Mouse (Mus musculus) ES-E14 (cell line): ENCODE data around the gene Arhgef10l. TPM values are rescaled to one million over a fixed set of nuclear protein-coding genes. Genes with fewer than 3 reads are reported as not detected.
A peak's percentile ranks its signal among the peaks of the same experiment; 100 is the strongest.

Source experiments
- DNase-seq: peaks from one replicate; pipeline ENCODE4 v3.0.0-alpha.2; 2013; ENCODE audit warnings: low read depth, low spot score
- H3K27ac ChIP-seq: 2 replicates; pipeline ENCODE4 v1.5.1; 2012; ENCODE audit warnings: low read depth, mild to moderate bottlenecking, low read length, moderate library complexity, mixed read lengths; ENCODE audit not compliant: poor library complexity, insufficient read depth, severe bottlenecking
- H3K36me3 ChIP-seq: 2 replicates; pipeline ENCODE4 v1.6.1; 2012; ENCODE audit warnings: mild to moderate bottlenecking, low read length, moderate library complexity, mixed read lengths; ENCODE audit not compliant: control insufficient read depth, poor library complexity, insufficient read depth, severe bottlenecking
- H3K4me1 ChIP-seq, 2 experiments: fragments of 150-350 bp in 1 of 2; sonication (generic) in 1 of 2; 2 replicates each; pipeline ENCODE4 v1.6.1; 2012; ENCODE audit warnings: low read length in 2 of 2, mild to moderate bottlenecking in 1 of 2, mixed read lengths in 1 of 2; ENCODE audit not compliant: control insufficient read depth in 2 of 2, insufficient read depth in 2 of 2, poor library complexity in 1 of 2
- H3K4me3 ChIP-seq, 2 experiments: fragments of 150-350 bp in 1 of 2; sonication (generic) in 1 of 2; 2 replicates each; pipeline ENCODE4 v1.5.1; 2012; ENCODE audit warnings: low read length in 2 of 2, low read depth in 1 of 2, mild to moderate bottlenecking in 1 of 2, mixed read lengths in 1 of 2; ENCODE audit not compliant: insufficient read depth in 1 of 2, poor library complexity in 1 of 2, severe bottlenecking in 1 of 2
- H3K9ac ChIP-seq: 2 replicates; pipeline ENCODE4 v1.6.1; 2012; ENCODE audit warnings: low read depth, mild to moderate bottlenecking, low read length, mixed read lengths; ENCODE audit not compliant: poor library complexity, insufficient read depth, severe bottlenecking
- H3K9me3 ChIP-seq: fragments of 150-350 bp; sonication (generic); 2 replicates; pipeline ENCODE4 v1.6.1; 2012; ENCODE audit warnings: low read depth, mild to moderate bottlenecking, low read length; ENCODE audit not compliant: control insufficient read depth, insufficient read depth
- CHD2 ChIP-seq: IDR thresholded peaks from 2 replicates; pipeline ENCODE4 v1.6.1; 2014; ENCODE audit warnings: mild to moderate bottlenecking, low read depth, low read length, inconsistent platforms
- HCFC1 ChIP-seq: IDR thresholded peaks from 2 replicates; pipeline ENCODE4 v1.6.1; 2012; ENCODE audit warnings: low read length, inconsistent platforms, borderline replicate concordance; ENCODE audit not compliant: insufficient read depth
- MAFK ChIP-seq: IDR thresholded peaks from 2 replicates; pipeline ENCODE4 v1.6.1; 2014; ENCODE audit warnings: mild to moderate bottlenecking, low read depth, low read length, inconsistent platforms; ENCODE audit not compliant: insufficient read depth
- ZC3H11A ChIP-seq: IDR thresholded peaks from 2 replicates; pipeline ENCODE4 v1.6.1; 2012; ENCODE audit warnings: low read depth, mild to moderate bottlenecking, inconsistent platforms, low read length, borderline replicate concordance
- ZNF384 ChIP-seq: IDR thresholded peaks from 2 replicates; pipeline ENCODE4 v1.6.1; 2012; ENCODE audit warnings: low read depth, low read length, inconsistent platforms
- in situ Hi-C, 2 experiments: fragments of 600-800 bp; cut with MboI; formaldehyde crosslinking; loops; one replicate each; pipeline ENCODE4 v1.15.1; 2025; ENCODE audit warnings: low sequenced_read_pairs in 2 of 2, inconsistent platforms in 1 of 2; ENCODE audit not compliant: unreplicated experiment in 2 of 2
- total RNA-seq: library from RNA; depleted of rRNA; stranded (reverse); fragments of 300-350 nt; gene quantifications from 2 replicates; pipeline ENCODE4 v1.2.3, GENCODE M21; 2012

Gene Arhgef10l
- total RNA-seq, 1 experiment = 14.8 TPM

DNA sequence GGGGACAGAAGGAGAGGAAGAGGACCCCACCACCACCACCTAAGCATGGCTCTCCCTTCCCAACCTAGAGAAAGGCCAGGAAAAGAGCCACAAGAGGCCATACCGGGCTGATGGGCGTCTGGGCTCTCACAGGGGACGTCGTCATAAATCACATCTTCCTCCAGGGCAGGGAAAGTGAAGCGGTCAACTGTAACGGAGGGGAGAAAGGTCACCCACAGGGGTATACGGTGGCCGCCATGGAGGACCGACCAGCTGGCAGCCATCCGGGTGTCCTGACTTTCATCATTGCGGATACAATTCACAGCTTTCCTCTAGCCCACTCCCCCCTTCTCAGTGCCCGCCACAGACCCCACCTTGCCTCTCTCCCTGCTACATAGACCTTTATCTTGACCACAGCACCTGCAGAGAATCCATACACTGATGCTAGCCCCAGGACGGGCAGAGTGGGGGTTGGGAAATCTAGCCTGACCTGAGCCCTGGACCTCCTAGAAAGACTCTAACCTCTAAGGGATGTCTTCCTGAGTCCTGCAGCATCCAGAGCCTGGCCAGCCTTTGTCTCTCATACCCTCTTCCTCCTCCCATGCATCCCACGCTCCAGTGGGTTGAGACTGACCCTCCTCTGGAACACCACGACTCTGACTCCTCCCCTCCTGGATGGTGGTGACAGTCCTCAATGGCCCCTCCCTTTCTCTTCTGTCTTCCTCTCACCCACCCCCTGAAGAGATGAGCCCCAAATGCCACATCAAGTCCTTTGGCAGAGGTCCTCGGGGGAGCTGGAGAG, 72.6 kb downstream of the Arhgef10l start:
- Histone ChIP-seq H3K4me1 (no peaks in the 10 kb centered on the region), H3K9ac (no peak overlapping the region), H3K9me3 (no peaks in the 10 kb centered on the region), H3K4me3 (no peak overlapping the region), H3K27ac (no peak overlapping the region), H3K36me3 (peaks cover 2% of the 10 kb centered on the region; the same call in 1 of the 2 replicates)
- DNase-seq = no peak
- TF ChIP-seq CHD2 (no peak), ZC3H11A (no peak), MAFK (no peak), HCFC1 (no peak), ZNF384 (no peak)
- in situ Hi-C loops = loop anchor here in 1 of 2 experiments (10.0 kb wide), 1 partner anchor 82 kb away; no protein-coding TSS in a partner anchor

DNA sequence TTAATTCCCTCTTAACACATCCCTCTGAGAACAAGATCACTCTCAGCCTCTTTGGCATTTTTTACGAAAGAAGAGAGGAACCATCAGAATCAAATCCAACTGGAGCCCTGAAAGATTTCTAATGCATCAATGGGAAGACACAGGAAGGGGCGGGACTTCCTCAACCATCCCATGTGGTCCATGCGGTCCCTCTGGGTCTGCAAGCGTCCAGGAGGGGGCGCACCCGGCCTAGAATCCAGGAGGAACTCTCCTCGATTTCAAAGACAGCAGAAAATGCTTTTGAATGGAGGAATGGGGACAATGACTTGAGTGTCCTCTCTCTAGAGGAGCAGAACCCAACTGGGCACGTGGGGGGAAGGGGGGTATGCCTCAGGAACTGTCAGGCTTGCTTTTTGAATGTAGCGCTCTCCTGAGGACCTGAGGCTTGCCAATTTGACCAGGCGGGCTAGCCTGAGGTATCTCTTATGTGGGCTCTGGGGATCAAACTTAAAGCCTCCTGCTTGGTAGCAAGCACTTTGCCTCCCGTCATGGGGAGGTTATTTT, 73.5 kb downstream of the Arhgef10l start:
- Histone ChIP-seq H3K9me3 (no peaks in the 10 kb centered on the region), H3K9ac (no peak overlapping the region; the same call in 1 of the 2 replicates), H3K36me3 (peaks cover 2% of the 10 kb centered on the region; the same call in 1 of the 2 replicates), H3K4me3 (no peak overlapping the region), H3K27ac (no peak overlapping the region), H3K4me1 (no peaks in the 10 kb centered on the region)
- TF ChIP-seq HCFC1 (no peak), ZC3H11A (peak; percentile 96)
- in situ Hi-C loops = loop anchor here in 1 of 2 experiments (10.0 kb wide), 1 partner anchor 83 kb away; no protein-coding TSS in a partner anchor
- peak; percentile 93 for DNase-seq

DNA sequence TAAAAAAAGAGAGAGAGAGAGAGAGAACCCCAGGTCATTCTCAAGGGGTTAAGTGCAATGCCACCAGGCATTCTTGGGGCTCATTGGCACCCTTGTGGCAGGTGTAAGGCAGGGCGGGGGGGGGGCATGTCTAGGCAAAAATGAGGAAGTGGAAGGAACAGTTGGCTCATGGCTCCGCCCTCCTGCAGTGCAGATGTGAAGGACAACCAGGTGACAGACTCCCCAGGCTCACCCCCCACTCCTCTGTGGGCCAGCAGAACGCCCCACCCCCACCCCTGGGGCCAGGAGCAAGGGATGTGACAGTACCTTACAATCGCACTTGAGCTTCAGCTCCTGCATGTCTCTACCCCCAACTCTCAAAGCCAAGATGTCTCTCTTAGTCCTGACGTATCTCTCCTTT, 79.3 kb downstream of the Arhgef10l start:
- no peak overlapping the region for H3K4me3 ChIP-seq
- H3K27ac ChIP-seq = no peak overlapping the region
- no peak for DNase-seq
- no peaks in the 10 kb centered on the region for H3K9me3 ChIP-seq
- no peak for TF ChIP-seq HCFC1
- TF ChIP-seq ZC3H11A = no peak
- TF ChIP-seq MAFK = no peak
- no peak for TF ChIP-seq CHD2
- no peak for TF ChIP-seq ZNF384
- H3K36me3 ChIP-seq = peaks cover 4% of the 10 kb centered on the region; the same call in 1 of the 2 replicates
- in situ Hi-C loops = no loop called here
- peaks cover 1 to 4% of the 10 kb centered on the region in 2 experiments; a peak in 1 of 4 replicates for H3K4me1 ChIP-seq
- no peak overlapping the region for H3K9ac ChIP-seq

DNA sequence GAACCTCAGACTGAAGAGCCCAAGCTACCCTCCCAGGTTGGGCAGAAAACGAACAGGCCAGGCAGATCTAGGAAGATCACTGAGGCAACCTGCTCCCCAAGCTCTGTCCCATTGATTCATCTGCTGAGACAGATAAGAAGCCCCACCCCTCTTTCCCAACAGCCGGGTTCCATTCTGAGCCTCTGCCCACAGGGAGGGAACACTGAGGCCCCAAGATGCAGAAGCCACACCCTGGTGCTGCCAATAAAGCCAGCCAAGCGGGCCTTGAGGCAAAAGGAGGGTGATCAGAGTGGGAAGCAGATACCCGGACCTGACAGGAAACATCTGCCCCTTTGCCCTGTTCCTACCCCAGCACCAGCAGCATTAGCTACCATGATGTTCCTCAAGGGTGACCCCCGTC, 81.6 kb downstream of the Arhgef10l start:
- in situ Hi-C loops = no loop called here
- no peak for DNase-seq
- Histone ChIP-seq H3K9me3 (no peaks in the 10 kb centered on the region), H3K9ac (no peak overlapping the region), H3K27ac (no peak overlapping the region), H3K4me1 (peaks cover 1 to 4% of the 10 kb centered on the region in 2 experiments; a peak in 1 of 4 replicates), H3K4me3 (no peak overlapping the region), H3K36me3 (peaks cover 5% of the 10 kb centered on the region; the same call in 1 of the 2 replicates)
- TF ChIP-seq CHD2 (no peak), ZNF384 (no peak), ZC3H11A (no peak), HCFC1 (no peak), MAFK (no peak)
